Mouse (Mus musculus) C2C12 (cell line): ENCODE data around the gene Dgcr2.

Source experiments
- CTCF ChIP-seq: IDR thresholded peaks from one replicate; pipeline ENCODE4 v1.5.1; 2011; ENCODE audit not compliant: control insufficient read depth, insufficient read depth, insufficient read length
- MAX ChIP-seq: IDR thresholded peaks from one replicate; pipeline ENCODE4 v1.6.1; 2011; ENCODE audit warnings: mild to moderate bottlenecking, control low read depth
- MYOD1 ChIP-seq: IDR thresholded peaks from one replicate; pipeline ENCODE4 v1.6.1; 2011; ENCODE audit warnings: low read depth; ENCODE audit not compliant: control insufficient read depth, insufficient read length
- MYOG ChIP-seq: IDR thresholded peaks from one replicate; pipeline ENCODE4 v1.6.1; 2011; ENCODE audit not compliant: control insufficient read depth, insufficient read length; ENCODE audit errors: extremely low read depth

- TF ChIP-seq CTCF (no peak), MAX (no peak), MYOD1 (no peak), MYOG (no peak)
Measured at GRCm38 (mm10) chr16:17934445-17934910, 36.1 kb upstream of the Dgcr2 start.
